Mouse (Mus musculus) liver, postnatal 0 days (tissue): ENCODE results near the gene Zfp13.
"Not testable (repeated sequence)": the region's sequence is repeated elsewhere in the genome, so short reads cannot be mapped to it uniquely, and the experiment has no call there.

ENCODE experiments used
- CTCF ChIP-seq: sonication (generic); IDR thresholded peaks from 2 replicates; pipeline ENCODE4 v1.5.1; 2016; ENCODE audit warnings: antibody characterized with exemption, low read depth
- EP300 ChIP-seq: IDR thresholded peaks from 2 replicates; pipeline ENCODE4 v1.6.1; 2016; ENCODE audit warnings: antibody characterized with exemption, low read depth, mild to moderate bottlenecking

DNA sequence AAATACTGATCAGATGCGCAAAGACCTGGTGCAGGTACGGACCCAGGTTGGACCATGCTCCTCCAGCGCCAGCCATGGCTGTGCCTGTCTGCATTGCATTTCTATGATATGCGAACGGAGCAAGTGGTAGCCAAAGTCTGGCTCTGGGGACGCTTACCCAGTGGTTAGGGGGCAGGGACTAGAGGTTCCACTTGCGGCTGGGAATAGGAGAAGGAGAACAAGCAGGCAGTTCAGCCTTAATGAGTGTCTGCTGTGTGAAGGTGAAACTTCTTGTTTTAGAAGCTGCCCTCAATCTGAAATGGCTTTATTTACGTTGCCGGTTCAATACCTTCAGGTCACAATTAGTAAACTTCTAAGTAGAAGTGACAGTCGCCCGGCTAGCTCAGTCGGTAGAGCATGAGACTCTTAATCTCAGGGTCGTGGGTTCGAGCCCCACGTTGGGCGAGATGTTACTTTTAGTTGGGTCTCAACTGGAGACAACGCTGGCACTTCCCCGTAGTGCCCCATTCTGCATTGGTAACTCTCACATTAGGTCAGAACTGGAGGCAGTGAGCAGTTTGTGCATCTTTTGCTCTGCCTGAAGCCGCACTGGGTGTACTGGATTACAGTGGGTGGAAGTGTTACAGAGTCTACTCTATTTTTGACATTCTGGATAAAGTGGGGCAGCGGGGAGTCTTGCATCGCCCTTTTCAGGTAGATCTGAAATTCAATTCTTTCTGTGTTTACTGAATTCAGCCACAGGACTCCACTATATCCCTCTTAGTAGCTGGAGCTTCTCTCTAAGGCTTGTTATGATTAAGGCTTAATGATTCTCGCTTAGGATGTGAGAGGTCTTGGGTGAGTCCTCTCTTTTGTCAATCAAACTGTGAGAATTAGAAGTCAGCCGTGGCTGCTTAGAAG lies 65.4 kb downstream of the Zfp13 start:
- not testable (repeated sequence) for TF ChIP-seq CTCF, EP300
